Mouse (Mus musculus): ENCODE measurements around the gene Spsb1. TPM values are rescaled to one million over a fixed set of nuclear protein-coding genes. Genes with fewer than 3 reads are reported as not detected.
A peak's percentile ranks its signal among the peaks of the same experiment; 100 is the strongest.

The Spsb1 gene
- polyA plus RNA-seq, 1 experiment, result 20.2 TPM

DNA sequence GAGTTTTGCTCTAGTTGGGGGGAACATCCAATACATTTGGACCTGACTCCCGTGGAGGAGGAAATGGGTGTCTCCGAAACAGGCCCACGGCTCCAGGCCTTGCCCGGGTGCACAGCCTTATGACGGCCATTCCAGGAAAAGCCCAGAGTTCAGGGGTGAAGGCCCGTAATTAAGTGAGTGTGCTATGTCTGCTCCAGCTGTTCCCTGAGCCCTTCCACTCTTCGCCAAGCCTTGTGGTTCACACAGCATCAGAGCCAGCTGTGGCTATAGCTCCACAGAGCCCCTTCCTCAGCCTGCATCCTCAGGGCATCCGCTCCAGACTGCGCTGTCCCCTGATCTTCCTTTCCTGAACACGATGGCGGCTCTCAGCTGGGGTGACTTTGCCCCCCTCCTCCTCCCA lies 83.8 kb downstream of the Spsb1 start:
- TF ChIP-seq CTCF (IDR thresholded peaks at IDR 0.05; ENCODE audit: insufficient read depth, low read length) (no peak), POLR2A (IDR thresholded peaks at IDR 0.05; ENCODE audit: borderline replicate concordance, extremely low read depth, low read depth, low read length) (no peak)
- Histone ChIP-seq H3K4me3 (replicated peaks; ENCODE audit: extremely low read depth, low read depth, low read length) (no peak overlapping the region), H3K4me1 (ENCODE audit: control insufficient read depth, insufficient read depth, low read length) (peaks cover 7% of the 10 kb centered on the region)
- 65% methylated on average over 11 of the region's 11 CpGs for WGBS
- DNase-seq, result no peak

DNA sequence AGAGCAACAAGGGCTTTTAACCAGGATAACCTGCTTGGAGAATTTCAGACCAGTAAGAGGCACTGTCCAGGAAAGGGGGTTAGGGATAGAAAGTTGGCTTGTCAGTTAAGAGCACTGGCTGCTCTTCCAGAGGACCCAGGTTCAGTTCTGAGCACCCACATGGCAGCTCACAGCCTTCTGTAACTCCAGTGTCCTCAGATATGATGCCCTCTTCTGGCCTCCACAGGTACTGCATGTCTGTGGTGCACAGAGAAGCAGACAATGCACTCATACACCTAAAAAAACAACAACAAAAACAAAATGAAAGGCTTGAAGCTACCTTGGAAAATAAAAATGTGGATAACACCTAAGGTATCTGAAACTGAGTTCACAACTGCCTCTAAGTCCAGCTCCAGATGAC lies 84.4 kb downstream of the Spsb1 start:
- Histone ChIP-seq H3K4me3 (replicated peaks; ENCODE audit: extremely low read depth, low read depth, low read length) (no peak overlapping the region), H3K4me1 (ENCODE audit: control insufficient read depth, insufficient read depth, low read length) (peaks cover 2% of the 10 kb centered on the region)
- TF ChIP-seq CTCF (IDR thresholded peaks at IDR 0.05; ENCODE audit: insufficient read depth, low read length) (0 out of 2 replicates have a peak, but pooled peaks have one; percentile 27), POLR2A (IDR thresholded peaks at IDR 0.05; ENCODE audit: borderline replicate concordance, extremely low read depth, low read depth, low read length) (no peak)
- DNase-seq, result no peak

DNA sequence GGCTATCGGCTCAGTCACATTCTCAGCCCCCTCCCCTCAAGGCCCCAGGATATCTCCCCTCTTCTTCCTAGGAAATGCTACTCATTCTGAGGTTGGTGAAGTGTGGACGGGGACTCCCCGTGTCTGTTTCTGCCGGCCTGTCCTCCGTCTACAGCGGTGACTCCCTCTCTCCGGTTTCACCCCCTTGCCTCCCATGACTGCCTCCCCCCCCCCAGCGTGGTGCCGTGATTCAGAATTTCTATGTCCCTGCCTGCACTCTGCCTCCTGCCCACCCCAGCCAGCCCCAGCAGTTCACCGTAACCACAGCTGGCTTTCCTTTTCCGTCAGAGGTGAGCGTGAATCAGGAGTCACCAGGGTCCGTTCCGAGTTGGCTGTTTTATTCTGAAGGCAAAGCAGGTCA lies 86.1 kb downstream of the Spsb1 start:
- WGBS, result 72% methylated on average over 14 of the region's 14 CpGs
- no peak for DNase-seq

DNA sequence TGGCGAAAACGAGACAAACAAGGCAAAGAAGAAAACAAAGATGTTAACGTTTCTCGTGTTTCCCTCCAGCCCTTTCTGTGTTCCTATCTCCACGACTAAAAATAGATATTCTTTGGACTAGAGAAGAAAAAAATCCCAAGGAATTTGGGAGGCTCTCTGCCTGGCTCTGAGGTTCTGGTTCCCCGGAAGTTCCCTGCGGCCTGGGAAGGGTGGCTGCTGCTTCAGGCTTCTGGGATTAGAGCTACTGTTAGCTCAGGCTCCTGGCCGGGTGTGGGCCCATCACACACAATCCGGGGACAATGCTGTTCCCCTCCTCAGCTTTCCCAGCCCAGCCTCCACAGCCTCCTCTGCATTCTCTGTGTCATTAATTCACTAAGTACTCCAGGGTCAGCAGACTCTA lies 86.8 kb downstream of the Spsb1 start:
- TF ChIP-seq POLR2A (IDR thresholded peaks at IDR 0.05; ENCODE audit: borderline replicate concordance, extremely low read depth, low read depth, low read length) (no peak), CTCF (IDR thresholded peaks at IDR 0.05; ENCODE audit: insufficient read depth, low read length) (no peak)
- Histone ChIP-seq H3K4me1 (ENCODE audit: control insufficient read depth, insufficient read depth, low read length) (no peaks in the 10 kb centered on the region), H3K4me3 (replicated peaks; ENCODE audit: extremely low read depth, low read depth, low read length) (no peak overlapping the region)
- DNase-seq, result no peak
- WGBS, result 50% methylated on average over 9 of the region's 9 CpGs

More for the DNA sequence above, 86.1 kb downstream of the Spsb1 start:
- H3K4me1 ChIP-seq (ENCODE audit: control insufficient read depth, insufficient read depth, low read length), result no peaks in the 10 kb centered on the region
- TF ChIP-seq CTCF (IDR thresholded peaks at IDR 0.05; ENCODE audit: insufficient read depth, low read length) (no peak), POLR2A (IDR thresholded peaks at IDR 0.05; ENCODE audit: borderline replicate concordance, extremely low read depth, low read depth, low read length) (no peak)
- no peak overlapping the region for H3K4me3 ChIP-seq (replicated peaks; ENCODE audit: extremely low read depth, low read depth, low read length)

DNA sequence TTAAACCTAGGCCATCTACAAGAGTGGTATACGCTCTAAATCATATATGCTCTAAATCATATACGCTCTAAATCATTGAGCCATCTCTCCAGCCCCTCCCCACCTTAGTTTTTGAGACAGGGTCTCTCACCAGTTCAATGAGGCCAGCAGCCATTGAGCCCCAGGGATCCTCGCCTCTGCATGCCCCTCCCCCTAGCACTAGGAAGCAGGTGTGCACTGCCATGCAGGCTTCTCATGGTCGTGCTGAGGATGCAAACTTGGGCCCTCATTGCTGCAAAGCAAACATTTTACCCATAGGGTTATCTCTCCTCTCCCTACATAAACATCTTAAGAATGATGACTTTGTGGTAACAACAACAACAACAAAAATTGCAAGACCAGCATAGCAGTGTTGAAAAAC lies 87.5 kb downstream of the Spsb1 start:
- Histone ChIP-seq H3K4me1 (ENCODE audit: control insufficient read depth, insufficient read depth, low read length) (no peaks in the 10 kb centered on the region), H3K4me3 (replicated peaks; ENCODE audit: extremely low read depth, low read depth, low read length) (no peak overlapping the region)
- no peak for DNase-seq
- WGBS, result 73% methylated on average over 4 of the region's 4 CpGs
- TF ChIP-seq POLR2A (IDR thresholded peaks at IDR 0.05; ENCODE audit: borderline replicate concordance, extremely low read depth, low read depth, low read length), result no peak
- no peak for TF ChIP-seq CTCF (IDR thresholded peaks at IDR 0.05; ENCODE audit: insufficient read depth, low read length)

DNA sequence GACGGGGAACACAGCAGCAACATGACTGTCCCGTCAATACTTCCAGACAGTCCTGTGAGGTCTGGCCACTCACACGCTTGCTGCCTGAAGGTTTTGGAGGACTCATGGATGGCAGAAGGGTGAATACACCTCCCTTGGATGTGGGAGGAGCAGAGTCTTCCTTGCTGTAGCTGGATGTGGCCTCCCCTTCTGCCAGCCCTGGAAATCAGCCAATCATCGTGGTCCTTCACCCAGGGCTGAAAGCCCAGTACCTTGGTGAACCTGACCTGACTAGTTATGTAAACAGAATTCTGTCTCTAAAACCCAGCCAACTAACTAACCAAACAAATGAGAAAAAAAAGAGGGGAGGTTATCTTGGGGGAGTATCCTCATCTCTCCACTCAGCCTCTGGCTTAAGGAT lies 90.4 kb downstream of the Spsb1 start:
- no peak for TF ChIP-seq CTCF (IDR thresholded peaks at IDR 0.05; ENCODE audit: insufficient read depth, low read length)
- no peak for TF ChIP-seq POLR2A (IDR thresholded peaks at IDR 0.05; ENCODE audit: borderline replicate concordance, extremely low read depth, low read depth, low read length)
- H3K4me1 ChIP-seq (ENCODE audit: control insufficient read depth, insufficient read depth, low read length), result no peaks in the 10 kb centered on the region
- H3K4me3 ChIP-seq (replicated peaks; ENCODE audit: extremely low read depth, low read depth, low read length), result no peak overlapping the region
- WGBS, result 81% methylated on average over 4 of the region's 4 CpGs
- no peak for DNase-seq

DNA sequence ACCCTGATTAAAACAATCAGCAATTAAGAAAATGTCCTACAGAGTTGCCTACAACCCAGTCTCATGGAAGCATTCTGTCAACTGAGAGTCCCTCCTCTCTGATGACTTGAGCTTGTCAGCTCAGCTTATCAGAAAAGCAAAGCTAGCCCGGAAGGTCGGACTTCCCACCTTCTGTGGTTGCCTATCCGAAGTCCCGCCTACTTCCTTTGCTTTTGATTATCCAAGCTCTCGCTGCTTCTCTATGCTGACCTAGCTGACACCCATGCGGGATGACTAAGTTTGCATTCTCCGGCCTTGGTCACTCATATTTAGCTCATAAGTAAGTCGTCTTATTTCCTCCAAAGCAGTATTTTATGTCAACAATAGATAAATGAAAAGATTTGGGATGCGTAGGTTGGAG lies 91.3 kb downstream of the Spsb1 start:
- no peak for DNase-seq
- no peaks in the 10 kb centered on the region for H3K4me1 ChIP-seq (ENCODE audit: control insufficient read depth, insufficient read depth, low read length)
- no peak overlapping the region for H3K4me3 ChIP-seq (replicated peaks; ENCODE audit: extremely low read depth, low read depth, low read length)
- TF ChIP-seq POLR2A (IDR thresholded peaks at IDR 0.05; ENCODE audit: borderline replicate concordance, extremely low read depth, low read depth, low read length) (no peak), CTCF (IDR thresholded peaks at IDR 0.05; ENCODE audit: insufficient read depth, low read length) (no peak)
- WGBS, result 54% methylated on average over 9 of the region's 9 CpGs

DNA sequence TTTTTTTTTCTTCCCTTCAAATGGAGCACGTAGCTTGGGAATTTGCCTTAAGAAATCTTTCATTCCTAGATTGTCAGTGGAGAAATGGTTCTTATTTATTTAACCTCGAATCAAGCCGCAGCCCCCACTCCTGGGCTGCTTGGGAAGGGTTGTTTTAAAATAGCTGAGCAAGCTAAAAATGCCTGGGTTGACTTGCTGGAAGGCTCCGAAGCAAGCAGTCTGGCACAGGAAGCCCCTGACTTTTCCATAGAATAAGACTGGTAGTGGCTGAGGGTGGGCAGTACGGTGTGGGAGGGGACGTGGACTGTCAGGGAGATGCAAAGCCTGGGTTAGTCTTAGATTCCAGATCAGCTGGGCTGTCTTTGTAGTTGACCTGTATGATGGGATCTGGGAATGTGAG lies 94.5 kb downstream of the Spsb1 start:
- Histone ChIP-seq H3K4me1 (ENCODE audit: control insufficient read depth, insufficient read depth, low read length) (no peaks in the 10 kb centered on the region), H3K4me3 (replicated peaks; ENCODE audit: extremely low read depth, low read depth, low read length) (no peak overlapping the region)
- WGBS, result 67% methylated on average over 6 of the region's 6 CpGs
- DNase-seq, result no peak
- TF ChIP-seq CTCF (IDR thresholded peaks at IDR 0.05; ENCODE audit: insufficient read depth, low read length), result no peak
- no peak for TF ChIP-seq POLR2A (IDR thresholded peaks at IDR 0.05; ENCODE audit: borderline replicate concordance, extremely low read depth, low read depth, low read length)

DNA sequence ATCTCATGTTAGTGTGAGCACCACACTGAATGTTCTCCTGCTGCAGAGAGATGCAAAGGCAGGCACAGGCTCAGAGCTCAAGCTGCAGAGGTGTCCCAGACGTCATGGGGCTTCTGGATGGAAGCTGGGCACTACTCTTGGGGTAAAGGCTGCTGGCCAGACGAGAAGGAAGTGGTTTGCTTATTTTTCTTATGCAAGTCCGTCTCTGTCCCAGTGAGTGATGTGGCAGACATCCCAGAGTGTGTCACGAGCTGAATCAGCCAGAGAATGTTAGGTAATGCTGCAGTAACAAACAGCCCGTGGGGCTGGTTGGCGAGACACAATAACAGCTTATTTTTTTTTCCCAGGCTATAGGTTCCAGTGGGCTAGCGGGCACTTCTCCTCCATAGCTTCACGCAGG lies 96.3 kb downstream of the Spsb1 start:
- DNase-seq, result no peak
- TF ChIP-seq CTCF (IDR thresholded peaks at IDR 0.05; ENCODE audit: insufficient read depth, low read length) (no peak), POLR2A (IDR thresholded peaks at IDR 0.05; ENCODE audit: borderline replicate concordance, extremely low read depth, low read depth, low read length) (no peak)
- Histone ChIP-seq H3K4me1 (ENCODE audit: control insufficient read depth, insufficient read depth, low read length) (no peaks in the 10 kb centered on the region), H3K4me3 (replicated peaks; ENCODE audit: extremely low read depth, low read depth, low read length) (no peak overlapping the region)
- 33% methylated on average over 8 of the region's 8 CpGs for WGBS

DNA sequence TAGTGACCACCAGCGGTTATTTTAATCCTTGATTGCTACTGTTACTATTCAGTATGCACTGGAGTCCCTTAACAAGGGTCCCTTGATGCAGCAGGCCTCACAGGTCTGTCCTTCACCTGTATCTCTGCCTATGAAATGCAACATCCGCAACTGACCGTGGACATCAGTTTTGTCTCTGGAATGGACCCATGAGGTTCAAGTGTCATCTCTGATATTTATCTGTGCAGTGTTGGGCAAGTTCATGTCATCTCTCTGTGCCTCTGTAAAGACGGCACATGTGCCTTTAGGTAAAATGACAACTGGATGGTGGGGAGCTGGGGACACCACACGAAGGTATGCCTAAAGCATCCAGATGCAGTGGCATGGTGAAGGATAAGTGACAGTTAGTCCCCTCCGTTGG lies 96.7 kb downstream of the Spsb1 start:
- no peak overlapping the region for H3K4me3 ChIP-seq (replicated peaks; ENCODE audit: extremely low read depth, low read depth, low read length)
- no peaks in the 10 kb centered on the region for H3K4me1 ChIP-seq (ENCODE audit: control insufficient read depth, insufficient read depth, low read length)
- TF ChIP-seq POLR2A (IDR thresholded peaks at IDR 0.05; ENCODE audit: borderline replicate concordance, extremely low read depth, low read depth, low read length) (no peak), CTCF (IDR thresholded peaks at IDR 0.05; ENCODE audit: insufficient read depth, low read length) (no peak)
- 85% methylated on average over 6 of the region's 6 CpGs for WGBS
- no peak for DNase-seq

All from lung, adult 2 months (tissue).